Mouse (Mus musculus) gastrocnemius, adult 8-10 months (tissue): Measurements from ENCODE around the gene Krtap17-1. TPM values are rescaled to one million over a fixed set of nuclear protein-coding genes. Genes with fewer than 3 reads are reported as not detected.

Experiments
- DNase-seq, 2 experiments: peaks; one replicate each; pipeline ENCODE4 v3.0.0; 2022; ENCODE audit warnings: low spot score in 2 of 2
- total RNA-seq, 4 experiments: library from RNA; stranded (reverse); gene quantifications; 2 replicates each; pipeline ENCODE4 v1.2.4; 2022

Gene Krtap17-1
- total RNA-seq = not detected

- DNase-seq = no peak
Observed at GRCm38 (mm10) chr11:99993620-99994383, at the start of gene Krtap17-1. TSS of gene Krtap17-1 (minus strand) at chr11:99993994.

GRCm38 (mm10) chr11:100041454-100041853, 47.7 kb upstream of the Krtap17-1 start, which contains the start of gene Krt34:
TSS of gene Krt34 (minus strand) at chr11:100041554.
- DNase-seq = no peak

DNA sequence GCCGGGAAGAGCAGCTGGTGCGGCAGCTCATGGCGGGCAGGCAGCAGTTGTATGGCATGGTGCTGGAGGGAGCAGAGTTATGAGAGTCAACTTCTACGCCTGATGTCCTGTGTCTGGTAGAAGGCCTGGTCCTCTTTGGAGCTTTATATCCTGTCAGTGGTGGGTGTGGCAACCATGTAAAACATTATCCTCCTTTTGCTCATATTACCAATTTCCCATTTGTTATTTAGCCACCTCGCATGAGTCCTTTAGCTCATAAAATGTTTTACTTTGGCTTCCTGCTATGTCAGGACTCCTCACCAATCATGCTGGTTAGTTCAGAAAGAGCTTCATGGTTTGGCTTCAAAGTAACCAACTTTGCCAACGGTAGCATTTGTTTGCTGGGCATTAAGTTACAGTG, 36.0 kb upstream of the Krtap17-1 start, which contains the start of gene Krt33b:
TSS of gene Krt33b (minus strand) at position 101 of the 400 bp plus-strand sequence.
- DNase-seq = no peak

GRCm38 (mm10) chr11:100021438-100021837, 27.6 kb upstream of the Krtap17-1 start:
- no peak for DNase-seq

DNA sequence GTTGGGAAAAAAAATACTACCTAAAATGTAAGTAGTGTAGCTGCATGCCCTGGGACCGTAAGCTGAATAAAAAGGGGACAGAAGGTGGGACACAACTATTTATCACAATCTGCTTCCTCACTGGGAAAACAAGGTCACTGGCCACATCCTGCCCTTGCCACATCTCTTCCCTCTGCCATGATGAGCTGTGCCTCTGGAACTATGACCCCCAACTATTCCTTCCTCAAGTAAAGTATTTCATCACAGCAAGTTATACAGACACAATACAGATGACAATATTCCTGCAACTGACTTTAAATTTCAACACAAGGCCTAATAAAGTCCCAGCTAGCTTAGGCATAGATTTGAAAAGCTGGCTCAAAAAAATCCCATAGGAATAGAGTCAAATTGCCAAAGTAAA, 25.7 kb upstream of the Krtap17-1 start:
- no peak for DNase-seq

GRCm38 (mm10) chr11:100016112-100016511, 22.3 kb upstream of the Krtap17-1 start, which contains the start of gene Krt33a:
TSS of gene Krt33a (minus strand) at chr11:100016212.
- DNase-seq = no peak

- no peak for DNase-seq
Observed at GRCm38 (mm10) chr11:100013691-100014171, 19.9 kb upstream of the Krtap17-1 start.

DNA sequence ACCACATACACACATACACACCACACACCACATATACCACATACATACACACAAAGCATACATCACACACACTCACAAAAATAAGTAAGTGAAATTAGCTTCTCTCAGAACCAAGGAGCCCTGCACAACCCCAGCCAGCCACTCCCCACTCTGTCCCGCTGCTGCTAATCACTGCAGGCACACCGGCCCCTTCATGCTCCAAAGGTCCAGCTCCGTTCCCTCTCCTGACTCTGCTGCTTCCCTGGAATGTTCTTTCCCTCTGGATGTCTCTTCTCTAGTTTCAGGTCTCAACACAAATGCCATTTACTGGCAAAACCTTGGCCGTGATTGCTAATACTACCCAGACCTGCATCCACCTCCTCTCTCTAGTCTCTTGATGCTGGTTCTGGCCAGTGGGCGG, 16.9 kb upstream of the Krtap17-1 start:
- DNase-seq = no peak

DNA sequence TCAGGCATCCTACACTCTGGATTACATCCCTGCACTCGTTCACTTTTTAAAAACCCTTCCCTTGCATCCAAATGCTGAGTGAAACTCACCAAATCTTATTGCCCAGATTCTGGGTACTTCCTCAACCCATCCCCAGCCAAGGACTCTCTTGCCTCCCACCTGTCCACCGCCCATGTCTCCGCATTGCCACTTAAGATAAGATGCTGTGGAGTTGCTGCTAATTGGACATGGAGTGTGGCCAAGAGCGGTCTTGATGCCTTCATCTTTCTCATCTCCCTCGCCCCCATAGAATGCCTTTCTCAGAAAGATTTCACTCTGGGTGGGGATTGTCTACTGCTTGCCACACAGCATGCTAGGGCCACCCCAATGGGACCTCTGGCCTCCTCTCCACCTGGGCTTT, 14.5 kb upstream of the Krtap17-1 start:
- DNase-seq = no peak

GRCm38 (mm10) chr11:100006624-100007023, 12.8 kb upstream of the Krtap17-1 start:
- no peak for DNase-seq

GRCm38 (mm10) chr11:100005905-100006304, 12.1 kb upstream of the Krtap17-1 start:
- DNase-seq = no peak

DNA sequence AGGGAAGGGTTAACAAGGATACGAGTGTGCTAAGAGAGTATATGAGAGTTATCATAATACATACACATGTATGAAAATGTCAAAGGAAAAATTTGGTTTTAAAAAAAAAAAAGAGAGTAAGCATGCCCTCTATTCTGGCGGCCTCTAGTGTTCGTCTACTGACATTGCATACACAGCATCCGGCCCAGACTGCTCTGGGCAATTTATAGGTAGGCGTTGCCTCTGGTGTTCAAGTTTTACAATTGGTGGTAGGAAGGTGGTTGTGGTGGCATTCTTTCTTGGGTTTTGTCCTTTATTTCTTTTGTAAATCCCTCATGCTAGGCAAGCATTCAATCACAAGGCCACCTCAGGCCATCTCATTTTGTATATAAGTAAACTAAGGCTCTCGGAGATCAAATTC, 11.1 kb upstream of the Krtap17-1 start:
- no peak for DNase-seq

GRCm38 (mm10) chr11:99999091-99999490, 5.3 kb upstream of the Krtap17-1 start:
- DNase-seq = no peak

DNA sequence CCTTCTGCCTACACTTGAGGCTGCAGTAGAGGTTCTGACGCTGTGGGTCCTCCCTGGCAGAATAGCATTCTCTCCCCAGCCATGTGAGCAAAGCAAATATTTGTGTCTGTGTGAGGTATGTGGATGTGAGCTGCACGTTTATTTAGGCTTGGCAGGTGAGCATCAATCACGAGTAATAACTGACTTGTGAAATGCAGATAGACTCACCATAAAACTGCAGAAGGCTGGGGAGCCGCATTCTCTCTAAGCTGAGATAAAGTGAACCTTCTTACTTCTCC, 529 bp upstream of the Krtap17-1 start:
- DNase-seq = no peak

GRCm38 (mm10) chr11:99990571-99990970, 3.2 kb downstream of the Krtap17-1 start:
- DNase-seq = no peak

DNA sequence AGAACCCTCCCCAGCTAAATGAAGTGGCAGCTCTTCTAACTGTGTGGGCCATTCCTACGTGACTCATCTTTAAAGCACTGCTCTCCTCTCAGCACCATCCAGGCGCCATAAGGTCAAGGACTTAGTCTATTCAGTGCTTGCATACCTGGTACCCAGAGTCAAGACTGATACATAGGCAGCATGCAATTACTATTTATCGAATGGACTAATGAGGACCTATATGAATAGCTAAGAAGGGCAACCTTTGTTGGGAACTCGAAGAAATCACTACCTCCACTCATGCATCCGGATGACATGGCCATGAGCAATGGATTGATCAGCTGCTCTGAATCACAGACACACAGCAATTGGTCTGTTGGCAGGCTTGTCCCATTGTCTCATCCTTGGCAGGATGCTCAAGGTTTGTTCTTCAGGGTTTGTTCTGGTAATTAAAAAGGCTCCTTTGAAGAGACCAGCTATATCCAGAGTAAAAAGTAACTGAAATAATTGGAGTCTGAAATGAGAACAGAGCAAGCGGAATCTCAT, 3.9 kb downstream of the Krtap17-1 start:
- DNase-seq = no peak

DNA sequence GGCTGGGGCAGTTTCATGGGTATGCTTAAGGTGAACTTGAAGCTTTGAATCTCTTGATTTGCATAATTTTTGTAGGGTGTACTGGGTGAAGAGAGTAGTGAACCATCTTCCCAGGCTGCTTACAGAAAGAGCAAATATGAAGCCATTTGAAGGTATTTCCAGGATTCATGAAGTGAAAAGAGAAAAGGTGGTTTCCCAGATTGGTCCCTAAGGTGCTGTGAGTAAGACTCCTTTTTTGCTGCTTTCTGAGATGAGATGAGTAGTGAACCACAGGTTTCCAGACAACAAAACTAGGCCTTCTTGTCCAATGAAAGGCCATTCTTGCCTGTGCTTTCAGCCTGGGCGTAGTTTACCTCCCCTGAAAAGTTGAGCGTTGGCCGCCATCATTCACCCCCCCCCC, 5.3 kb downstream of the Krtap17-1 start:
- no peak for DNase-seq

GRCm38 (mm10) chr11:99986180-99986647, 7.6 kb downstream of the Krtap17-1 start, which contains the start of gene Krtap16-1:
TSS of gene Krtap16-1 (minus strand) at chr11:99986597.
- DNase-seq = no peak

DNA sequence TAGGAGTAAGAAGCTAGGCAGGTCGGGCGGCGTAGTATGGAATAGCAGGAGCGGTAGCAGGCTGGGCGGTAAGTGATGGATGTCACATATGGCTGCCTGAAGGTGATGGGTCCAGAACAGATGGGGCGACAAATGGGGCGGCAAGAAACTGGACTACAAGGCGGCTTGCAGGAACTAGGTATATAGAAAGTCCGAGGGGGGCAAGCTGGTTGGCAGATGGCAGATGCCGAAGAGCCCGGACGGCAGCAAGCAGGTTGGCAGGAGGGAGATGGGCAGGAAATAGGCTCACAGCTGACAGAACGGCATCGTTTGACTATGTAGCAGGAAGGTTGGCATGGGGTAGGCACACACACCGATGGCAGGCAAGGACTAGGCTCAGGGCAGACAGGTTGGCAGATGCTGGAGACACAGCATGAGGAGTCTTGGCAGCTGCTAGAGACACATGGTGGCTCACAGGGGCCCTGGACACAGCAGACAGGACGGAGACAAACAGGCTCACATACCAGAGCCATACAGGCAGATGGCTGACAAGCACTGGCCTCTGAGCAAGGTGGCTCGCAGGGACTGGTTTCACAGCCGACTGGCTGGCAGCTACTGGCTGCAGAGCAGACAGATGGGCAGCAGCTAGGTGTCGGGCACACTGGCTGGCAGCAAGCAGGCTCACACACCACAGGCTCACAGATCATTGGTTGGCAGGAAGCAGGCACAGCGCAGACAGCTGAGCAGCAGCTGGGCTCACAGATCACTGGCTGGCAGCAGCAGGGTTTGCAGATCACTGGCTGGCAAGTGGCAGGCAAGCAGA, 8.3 kb downstream of the Krtap17-1 start:
- peak in 1 of 2 experiments; percentile 34 for DNase-seq

DNA sequence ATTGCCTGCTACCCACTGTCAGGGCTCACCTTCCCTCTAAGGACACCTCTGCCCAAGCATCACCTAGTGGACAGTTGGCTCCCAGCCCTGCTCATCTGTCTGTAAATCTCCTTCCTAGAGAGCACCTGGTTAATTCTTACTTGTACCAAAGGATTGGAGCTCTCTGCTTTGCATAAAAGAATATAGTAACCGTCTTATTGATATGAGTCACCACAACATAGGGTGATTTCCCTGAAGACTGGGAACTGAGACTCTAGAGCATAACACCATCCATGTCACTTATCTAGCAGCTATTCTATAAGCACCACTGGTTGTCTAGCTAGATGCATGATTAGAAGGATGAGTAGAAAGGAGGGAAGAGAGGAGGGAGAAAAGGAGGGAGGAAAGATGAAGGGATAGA, 10.4 kb downstream of the Krtap17-1 start:
- no peak for DNase-seq

DNA sequence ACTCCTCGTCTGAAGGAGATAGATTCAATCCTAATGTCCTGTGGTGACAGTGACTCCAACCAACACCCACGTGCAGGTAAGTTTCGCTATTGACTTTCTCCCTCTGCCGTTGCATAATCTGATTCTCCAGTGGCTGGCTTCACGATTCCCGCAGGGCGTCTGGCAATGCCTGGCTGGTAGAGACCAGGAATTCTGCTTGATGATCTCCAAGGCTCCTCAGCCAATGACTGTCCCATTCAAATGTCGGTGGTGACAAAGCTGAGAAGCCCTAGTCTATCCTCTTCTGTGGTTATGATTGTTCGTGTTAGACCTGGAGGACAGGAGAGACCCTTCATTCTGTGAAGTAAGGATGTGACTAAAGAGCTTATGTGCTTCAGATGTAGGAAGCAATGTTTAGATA, 11.1 kb downstream of the Krtap17-1 start:
- no peak for DNase-seq

DNA sequence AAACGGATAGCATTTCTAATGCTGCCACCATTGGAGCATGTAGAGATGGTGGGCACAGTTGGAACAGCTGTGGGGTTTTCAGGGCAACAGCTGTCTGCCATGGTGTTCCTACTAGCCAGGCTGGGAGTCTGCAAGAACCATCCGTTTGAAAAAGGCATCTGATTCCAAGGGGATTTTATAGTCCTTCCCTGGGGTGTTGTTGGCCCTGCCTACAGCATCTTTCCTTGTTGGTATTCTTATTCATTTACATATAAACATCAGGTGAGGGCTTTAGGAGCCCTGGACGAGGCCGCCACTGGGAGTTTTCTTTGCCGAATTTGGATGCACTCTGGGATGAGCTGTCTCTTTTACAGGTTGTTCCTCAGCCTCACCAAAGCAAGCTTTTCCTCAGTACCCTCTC, 14.8 kb downstream of the Krtap17-1 start, which contains the start of gene Krtap29-1:
TSS of gene Krtap29-1 (minus strand) at position 101 of the 400 bp plus-strand sequence.
- no peak for DNase-seq
